Mouse (Mus musculus) urinary bladder, postnatal 25 days (tissue): ENCODE results near the gene Zranb3.
"Not testable (repeated sequence)": the region's sequence is repeated elsewhere in the genome, so short reads cannot be mapped to it uniquely, and the experiment has no call there.

Experiments
- DNase-seq: peaks from one replicate; pipeline ENCODE4 v3.0.0; 2022; ENCODE audit warnings: low spot score

Gene Zranb3

DNA sequence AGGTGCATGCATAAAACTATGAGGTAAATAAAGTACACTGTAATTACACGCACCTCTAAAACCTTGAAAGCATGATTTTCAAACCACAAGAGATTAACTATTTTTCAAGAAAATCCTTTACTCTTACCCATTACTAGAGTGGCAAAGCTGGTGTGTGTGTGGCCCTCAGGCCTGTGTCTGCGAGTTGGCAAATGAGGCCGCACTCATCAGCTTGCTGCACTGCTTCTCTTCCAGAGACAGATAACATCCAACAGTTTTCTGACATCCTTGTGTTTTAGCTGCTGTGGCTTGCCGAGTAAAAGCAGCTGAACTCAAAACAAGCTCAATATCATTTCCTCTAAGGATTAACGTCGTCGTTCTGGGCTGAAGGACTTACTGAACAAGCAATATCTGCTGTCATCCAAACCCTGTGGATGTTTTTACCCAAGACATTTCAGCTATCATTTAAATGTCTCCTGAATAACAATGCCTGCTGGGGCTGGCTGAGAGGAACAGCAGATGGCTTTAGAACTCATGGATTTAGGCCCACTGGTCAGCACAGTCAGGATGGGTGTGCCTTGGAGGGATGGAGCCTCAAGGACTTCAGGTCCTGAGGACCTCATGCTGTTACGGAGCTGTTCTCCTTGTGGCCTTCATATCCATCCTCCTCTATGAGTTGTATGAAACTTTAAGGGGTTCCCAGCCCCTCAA is 42.0 kb downstream of the Zranb3 start:
- DNase-seq = no peak

DNA sequence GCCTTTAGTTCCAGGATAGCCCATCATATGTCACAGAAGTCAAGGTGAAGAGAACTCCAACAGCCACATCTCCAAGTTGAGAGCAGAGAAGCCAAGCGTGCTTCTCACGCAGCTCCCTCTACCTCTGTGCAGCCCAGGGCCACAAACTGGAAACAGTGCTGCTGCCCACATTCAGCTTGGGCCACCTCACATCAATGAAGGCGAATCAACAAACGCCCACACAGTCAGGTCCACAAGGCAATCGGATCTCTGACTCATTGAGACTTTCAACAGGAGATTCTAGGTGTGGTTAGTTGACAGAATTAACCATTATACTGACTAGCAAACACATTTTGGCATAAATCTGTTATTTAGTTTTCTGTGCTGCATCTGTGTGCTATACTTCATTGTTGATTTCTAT is 44.2 kb downstream of the Zranb3 start:
- no peak for DNase-seq

DNA sequence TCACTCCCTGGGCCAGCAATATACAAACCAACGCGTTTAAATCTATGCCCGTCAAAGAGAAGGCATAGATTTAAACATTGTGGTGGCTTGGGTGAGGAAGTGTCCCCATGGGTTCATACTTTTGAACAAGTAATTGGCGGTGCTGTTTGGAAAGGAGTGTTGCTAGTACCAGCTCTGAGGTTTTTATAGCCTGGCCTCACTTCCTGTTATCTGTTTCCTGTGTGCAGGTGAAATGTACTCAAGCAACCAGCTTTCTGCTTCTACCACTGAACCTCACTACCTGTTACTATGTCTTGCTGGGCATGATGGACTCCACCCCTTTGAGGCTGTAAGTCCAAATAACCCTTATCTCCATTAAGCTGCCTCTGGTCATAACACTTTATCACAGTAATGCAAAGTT is 45.6 kb downstream of the Zranb3 start:
- no peak for DNase-seq

DNA sequence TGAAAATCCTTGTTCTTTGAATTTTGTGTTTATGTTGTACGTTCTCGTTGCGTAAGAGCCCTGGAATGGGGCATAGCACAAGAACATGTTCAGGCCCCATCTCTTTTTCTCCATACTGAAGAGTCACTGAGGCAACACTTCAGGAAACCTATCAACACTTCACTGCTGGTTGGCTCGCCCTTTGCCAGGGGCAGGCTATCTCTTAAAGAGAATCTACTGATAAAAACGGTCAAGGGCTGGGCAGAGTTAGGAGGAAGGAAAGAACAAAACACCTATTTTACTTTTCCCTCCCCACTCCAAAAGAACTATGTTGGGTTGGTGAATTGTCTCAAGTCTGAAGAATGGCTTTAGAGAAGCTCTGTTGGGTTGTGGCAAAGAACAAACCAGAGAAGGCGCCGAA is 55.9 kb downstream of the Zranb3 start:
- no peak for DNase-seq

DNA sequence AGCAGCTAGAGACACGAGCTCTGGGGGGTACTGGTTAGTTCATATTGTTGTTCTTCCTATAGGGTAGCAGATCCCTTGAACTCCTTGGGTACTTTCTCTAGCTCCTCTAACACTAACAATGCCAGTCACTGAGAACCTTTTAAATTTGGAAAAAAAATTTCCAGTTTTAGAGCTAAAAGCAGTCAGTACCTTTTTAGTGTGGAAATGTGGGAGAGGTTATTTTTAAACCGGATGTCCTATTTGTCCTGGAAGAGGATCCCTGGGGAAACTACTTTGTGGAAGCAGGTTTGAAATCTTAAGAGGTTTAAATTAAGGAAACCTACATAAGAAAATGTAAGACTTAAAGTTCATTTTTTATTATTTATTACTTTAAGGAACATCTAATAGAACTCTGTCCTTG is 56.4 kb downstream of the Zranb3 start:
- DNase-seq = no peak

DNA sequence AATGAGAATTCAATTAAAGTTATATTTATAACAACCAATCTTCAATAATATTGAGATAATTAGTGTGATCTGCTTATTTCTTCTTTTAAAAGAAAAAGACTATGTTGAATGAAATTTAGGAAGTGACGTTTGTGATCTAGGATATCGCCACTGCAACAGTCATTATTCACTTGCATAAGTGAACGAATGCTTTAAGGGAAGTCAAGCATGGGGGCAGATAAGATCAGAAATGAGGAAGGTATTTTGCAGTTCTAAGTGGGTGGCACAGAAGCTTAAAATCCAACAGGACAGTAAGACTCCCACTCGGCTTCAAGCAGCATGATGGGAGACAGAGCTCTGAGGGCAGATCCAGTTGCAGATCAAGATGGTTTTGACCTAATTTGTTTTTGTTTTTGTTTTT is 58.7 kb downstream of the Zranb3 start:
- no peak for DNase-seq

DNA sequence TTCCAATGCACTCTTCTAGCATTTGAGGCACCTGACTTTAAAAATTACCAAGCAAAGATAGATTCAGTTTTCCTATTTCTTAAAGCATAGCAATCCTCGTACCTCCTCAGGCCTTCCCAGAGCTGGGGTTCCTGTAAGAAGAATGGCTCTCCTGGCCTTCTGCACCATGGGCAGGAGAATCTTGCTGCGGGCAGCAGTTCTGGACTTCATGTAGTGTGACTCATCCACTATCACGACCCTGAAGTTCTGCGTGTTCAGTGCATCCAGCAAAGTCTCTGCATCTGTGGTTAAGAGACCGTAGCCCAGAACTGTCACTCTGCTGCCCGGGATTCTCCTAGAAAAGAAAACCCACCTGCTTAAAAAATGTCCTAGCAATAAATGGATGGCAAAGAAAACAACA is 66.6 kb downstream of the Zranb3 start:
- DNase-seq = no peak

DNA sequence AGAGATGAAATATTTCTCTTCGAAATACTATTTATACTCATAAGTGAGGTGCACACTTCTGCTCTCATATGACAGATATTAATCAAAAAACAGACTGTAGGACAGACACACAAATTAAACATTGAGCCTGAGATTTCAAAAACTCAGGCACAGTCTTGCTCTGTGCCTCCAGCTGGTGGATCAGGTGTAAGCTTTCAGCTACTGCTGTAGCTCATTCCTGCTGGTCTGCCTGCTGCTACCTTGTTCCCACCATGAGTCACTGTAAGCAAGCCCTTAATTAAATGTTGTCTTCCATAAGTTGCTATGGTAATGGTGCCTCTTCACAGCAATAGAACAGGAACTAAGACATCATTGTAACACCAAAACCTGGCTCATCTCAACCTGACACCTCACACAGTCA is 70.7 kb downstream of the Zranb3 start:
- no peak for DNase-seq

DNA sequence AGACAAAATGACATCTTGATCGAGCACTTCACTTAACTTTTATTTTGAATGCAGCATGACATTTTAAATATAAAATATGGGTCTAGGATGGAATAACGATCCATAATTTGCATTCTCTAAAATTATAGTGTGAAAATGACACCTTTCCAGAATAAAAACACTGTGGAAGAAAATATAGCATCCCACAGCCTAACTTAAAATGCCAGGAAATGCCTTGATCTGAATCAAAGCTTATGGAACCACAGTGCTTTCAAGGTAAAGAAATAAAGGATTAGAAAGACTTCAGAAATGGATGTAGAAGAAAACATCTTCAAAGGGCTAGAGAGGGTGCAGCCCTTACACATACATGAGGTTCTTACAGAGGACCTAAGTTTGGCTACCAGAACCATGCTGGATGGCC is 71.3 kb downstream of the Zranb3 start:
- DNase-seq = no peak

DNA sequence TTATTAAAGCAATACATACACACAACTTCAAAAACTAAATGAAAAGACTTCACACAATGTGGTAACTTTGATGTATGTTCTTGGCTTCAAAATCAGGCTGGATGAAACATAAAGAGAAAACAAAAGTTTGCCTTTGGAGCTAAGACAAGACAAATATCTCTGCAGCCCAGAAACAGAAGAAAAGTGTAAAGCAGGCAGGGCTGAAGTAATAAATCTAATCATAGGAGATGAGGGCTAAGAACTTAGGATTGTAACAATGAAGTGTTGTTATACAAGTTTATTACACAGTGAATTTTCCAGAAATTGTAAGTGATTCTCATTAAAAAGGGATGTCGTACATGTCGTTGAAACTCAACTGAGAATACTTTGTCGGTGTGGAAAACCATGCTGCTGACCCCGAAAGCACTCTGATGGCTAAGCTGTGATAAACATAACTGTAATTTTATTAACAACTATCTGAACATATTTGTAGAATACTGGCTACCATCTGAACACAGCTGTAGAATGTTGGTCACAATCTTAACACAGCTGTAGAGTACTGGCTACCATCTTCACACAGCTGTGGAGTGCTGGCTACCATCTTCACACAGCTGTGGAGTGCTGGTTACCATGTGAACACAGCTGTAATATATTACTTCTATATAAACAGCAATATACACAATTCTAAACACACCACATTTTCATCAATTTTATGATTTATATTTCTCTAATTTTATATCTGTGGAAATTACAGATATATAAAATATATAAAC is 78.3 kb downstream of the Zranb3 start:
- DNase-seq = no peak

DNA sequence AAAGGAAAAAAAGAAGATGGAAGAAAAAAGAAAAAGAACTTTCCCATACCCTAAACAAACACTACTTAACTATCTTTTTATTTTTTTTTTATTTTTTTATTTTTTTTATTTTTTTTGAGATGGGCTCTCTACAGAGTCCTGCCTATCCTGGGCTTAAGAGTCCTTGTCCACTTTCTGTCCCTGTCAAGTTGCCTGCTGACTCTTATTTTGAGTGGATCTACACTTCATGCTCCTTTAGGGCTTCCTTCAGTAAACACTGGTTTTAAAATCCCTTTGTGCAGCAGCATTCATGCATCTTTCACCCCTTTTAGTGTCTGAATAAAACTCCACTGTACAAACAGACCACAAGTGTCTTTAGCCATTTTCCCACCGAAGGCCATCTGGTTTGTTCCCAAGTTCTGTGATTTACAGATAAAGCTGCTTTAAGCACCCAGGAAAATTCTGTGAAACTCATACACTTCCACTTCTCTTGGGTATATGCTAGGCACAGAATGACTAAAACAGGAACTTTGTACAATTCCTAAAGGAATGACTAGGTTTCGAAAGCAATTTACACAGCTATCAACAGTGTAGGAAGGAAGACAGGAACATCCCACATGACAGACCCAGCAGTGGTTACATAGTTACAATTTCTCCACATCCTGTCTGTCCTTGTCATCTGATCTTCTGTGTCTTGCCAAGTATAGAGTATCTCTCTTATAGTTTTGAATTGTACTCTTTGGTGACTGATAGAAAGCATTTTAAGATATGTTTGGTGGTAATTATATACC is 82.7 kb downstream of the Zranb3 start:
- no peak for DNase-seq

DNA sequence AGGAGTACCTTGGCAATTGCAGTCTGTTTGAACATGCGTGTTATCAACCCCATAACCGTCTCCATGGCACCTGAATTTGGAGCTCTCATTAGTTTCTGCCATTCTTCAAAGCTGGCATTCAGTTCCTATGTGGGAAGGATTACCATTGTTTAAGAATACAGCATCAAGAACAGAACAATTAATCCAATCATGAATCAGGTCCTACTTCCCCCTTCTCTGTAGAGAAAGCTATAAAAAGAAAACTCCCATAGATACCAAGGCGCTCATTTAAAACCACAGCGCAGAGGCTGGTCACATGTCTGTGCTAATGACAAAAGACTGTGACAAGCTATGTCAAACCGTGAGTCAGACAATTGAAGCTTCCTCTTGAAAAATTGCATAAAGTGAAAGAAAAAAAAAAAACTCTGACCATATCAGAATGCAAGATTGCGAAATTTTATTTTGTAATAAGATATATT is 86.8 kb downstream of the Zranb3 start:
- no peak for DNase-seq

DNA sequence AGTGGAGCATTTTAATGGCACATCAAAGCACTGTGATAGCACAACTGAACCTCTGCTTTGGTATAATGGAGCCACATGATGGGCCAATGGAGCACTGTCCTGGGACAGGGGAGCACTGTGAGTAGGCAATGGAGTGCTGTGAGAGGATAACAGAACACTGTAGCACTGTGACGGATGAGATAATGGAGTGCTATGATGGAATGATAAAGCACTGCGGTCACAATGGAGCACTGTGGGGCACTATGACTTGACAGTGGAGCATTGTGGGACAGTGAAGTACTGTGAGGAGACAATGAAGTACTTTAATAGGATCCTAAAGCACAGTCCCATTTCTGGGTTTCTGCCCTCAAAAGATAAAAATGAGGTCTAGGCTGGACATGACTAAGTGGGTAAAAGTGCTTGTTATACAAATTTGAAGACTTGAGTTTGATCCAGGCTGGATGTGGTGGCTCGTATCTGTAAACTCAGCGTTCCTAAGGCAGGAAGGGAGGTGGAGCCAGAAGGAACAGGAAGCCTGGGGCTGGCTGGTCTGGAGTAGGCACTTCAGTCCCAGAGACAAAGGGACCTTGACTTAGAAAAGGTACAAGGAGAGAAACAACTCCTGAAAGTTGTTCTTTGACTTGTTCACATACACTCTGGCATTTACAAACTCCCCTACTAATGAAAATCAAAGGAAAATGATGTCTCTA is 89.0 kb downstream of the Zranb3 start:
- DNase-seq = no peak

DNA sequence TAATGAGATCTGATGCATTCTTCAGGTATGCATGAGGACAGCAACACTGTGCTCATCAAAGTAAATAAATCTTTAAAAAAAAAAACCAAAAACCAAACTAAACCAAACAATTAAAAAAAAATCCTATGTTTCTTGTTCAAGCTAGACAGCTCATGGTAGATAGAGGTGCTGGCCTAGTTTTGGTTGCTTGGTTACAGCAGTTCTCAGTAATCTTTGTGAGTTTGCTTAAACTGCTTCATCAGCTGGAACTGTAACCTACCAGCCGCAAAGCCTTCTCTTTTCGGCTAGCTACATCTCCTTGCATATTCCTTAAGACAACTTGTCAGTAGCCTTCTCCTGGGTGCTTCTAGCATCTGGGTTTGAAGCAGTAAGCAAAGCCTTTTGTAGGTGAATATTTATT is 93.1 kb downstream of the Zranb3 start:
- no peak for DNase-seq

DNA sequence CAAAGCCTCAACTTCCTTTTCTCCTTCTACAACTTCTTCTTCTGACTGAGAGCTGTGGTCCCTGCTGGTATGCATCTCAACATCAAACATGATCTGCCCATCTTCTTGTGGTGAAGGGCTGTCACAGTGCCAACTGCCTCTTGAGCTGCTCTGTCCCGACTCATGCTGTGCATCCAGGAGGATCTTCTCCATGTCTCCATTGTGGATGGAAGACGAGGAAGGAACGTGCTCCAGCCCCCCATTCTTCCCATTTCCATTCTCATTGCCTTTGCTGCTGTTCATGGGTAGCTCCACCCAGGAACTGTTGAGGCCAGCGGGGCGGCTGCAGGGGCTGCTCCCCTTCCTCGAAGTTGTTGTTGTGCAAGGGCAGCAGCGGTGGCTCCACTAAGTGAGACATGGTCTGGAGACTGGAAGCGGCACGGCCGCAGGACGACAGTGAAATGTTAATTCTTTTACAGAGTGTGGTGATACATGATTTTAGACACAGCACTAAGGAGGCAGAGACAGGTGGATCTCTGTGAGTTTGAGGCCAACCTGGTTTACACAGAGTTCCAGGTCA is 96.7 kb downstream of the Zranb3 start:
- DNase-seq = not testable (repeated sequence)

DNA sequence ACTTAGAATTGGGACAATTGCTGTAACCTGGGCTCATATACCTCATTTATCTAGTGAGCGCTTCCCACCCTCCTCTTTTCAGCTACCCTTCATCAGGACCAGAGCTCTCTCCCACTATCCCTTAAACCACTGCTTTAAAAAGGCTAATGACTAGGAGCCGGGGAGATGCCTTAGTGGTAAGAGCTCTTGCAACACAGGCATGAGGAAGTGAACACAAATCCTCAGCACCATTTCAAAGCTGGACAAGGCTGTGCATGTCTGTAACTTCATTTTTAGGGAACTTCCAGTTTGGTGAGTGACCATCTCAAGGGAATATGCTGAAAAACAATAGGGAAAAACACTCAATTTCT is 98.5 kb downstream of the Zranb3 start:
- no peak for DNase-seq

DNA sequence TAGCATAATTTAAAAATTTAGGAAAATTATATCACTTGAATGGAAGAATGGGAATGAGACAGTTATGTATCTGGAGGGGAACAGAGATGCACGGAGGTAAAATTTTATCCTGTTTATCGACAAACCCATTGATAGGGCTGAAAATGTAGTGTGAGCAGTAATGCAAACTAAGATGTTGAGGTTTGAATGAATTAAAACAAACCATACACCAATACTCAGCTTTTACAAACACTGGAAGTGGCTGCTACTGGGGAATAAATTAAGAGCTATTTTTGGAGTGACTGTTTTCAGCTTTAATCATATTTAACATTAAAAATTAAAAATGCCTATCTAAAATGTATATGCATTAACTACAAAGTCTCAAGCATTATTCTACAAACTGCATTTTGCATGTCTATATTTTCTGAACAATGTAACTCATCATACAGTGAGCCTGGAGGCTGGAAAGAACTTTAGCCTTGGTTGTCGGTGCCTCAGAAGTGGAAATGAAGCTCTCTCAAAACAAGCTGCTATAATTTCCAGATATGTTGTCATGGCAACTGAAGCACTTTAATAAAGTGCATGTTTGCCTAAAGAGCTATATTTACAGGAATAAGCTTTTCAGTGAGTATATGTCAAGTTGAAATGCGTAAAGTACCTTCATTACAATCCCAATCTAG is 99.0 kb downstream of the Zranb3 start:
- DNase-seq = no peak

DNA sequence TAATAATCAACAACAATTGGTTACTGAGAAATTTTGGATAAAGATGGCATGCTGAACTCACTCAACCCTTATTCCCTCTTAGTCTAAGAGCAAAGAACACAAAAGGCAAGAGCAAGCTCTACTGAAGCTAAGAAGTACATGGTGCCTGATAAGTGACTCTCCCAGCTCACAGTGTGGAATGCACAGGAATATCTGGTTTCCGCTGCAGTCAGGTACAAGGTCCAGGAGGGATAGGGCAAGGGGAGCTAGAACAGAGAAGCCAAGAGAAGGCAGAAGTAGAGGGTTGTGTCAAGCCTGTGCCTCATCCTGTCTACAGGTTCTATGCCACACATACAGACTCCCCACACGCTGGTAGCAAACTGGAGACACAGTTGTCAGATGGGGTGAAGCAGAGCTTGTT is 100.7 kb downstream of the Zranb3 start:
- DNase-seq = no peak

DNA sequence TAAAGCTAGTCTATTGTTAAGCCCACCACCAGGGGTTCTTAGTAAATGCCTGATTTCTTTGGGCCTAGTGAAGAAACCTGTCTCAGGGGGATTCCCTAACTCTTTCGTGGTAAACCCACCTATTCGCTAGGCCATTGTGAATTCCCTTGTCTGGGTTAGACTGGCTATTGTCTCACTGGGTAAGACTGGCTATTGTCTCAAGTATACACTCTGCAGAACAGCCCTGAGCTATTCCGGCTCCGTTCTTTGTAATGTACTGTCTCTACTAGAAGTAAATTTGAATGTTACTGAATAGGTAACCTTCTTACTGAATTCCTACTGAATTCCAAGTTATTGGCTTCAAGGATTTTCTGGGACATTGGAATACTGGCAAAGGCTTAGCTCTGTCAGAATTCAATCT is 101.9 kb downstream of the Zranb3 start:
- DNase-seq = not testable (repeated sequence)

DNA sequence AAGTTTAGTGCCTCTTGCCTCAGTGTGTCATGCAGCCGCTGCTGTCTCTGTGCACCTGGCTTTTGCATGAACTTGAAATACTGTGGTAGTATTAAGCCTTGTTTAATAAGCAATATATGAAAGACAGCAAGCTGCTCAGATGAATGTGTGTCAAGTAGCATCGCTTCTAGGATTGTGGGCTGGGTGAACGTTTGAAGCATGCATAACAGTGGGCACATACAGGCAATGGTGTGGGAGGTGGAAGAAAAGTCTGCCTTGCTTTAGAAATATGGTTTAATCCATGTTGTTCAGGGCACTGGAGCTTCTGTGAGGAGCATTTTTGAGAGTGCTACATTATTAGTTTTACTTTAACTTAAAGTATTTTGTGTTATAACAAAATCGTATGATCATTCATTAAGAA is 109.0 kb downstream of the Zranb3 start:
- DNase-seq = no peak

DNA sequence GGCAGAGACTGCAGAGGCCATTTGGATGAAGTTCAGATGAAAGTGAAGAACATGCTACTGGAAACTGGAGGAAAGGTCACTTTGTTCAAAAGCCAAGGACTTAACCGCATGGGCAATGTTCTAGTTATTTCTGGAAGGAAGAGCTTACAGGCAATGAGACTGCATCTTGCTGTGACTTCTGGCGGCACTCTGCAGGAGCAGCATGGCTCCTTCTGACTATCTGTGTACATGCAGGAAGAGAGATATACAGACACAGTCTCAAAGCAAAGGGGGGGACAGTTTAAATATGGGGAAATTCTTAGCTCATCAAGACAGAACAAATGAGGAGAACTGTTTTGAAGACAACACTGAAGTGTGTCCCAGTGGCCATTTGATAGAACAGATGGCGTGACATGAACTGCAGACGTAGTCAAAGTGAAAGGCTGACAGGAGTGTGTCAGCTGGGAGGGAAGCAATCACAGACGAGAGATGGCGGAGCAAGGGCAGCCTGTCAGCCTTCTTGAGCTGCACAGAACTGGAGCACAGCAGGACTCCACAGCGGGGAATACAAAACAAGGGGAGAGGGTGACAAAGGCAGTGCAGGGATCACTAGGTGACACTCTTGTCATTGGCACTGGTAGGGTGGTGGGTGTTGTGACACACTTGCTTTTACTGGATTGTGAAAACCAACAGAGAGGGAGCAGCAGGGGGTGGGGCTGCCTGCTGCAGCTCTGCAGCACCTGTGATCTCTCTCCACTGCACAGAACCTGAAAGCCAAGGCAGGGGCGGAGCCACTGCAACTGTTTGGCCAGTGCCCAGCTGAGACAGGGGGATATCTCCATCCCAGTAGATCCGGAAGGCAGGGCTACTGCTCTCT is 112.7 kb downstream of the Zranb3 start:
- no peak for DNase-seq
